Mouse (Mus musculus): ENCODE data around the gene Tmem131l. TPM values are rescaled to one million over a fixed set of nuclear protein-coding genes. Genes with fewer than 3 reads are reported as not detected.

Gene Tmem131l
- polyA plus RNA-seq, 1 experiment = 16.3 TPM

GRCm38 (mm10) chr3:83985426-83985825 is 54.5 kb downstream of the Tmem131l start:
- Histone ChIP-seq H3K4me1 (ENCODE audit: control insufficient read depth, insufficient read depth, low read length) (peaks cover 6% of the 10 kb centered on the region; the same call in 1 of the 2 replicates), H3K27ac (ENCODE audit: insufficient read depth, low read length) (no peak overlapping the region), H3K4me3 (ENCODE audit: insufficient read depth, low read length) (no peak overlapping the region)
- TF ChIP-seq CTCF (IDR thresholded peaks at IDR 0.05; ENCODE audit: extremely low read depth, insufficient read depth, low read length) (no peak), POLR2A (IDR thresholded peaks at IDR 0.05; ENCODE audit: extremely low read depth, insufficient read depth, low read length) (no peak)

GRCm38 (mm10) chr3:83984379-83984778 is 55.6 kb downstream of the Tmem131l start:
- no peak overlapping the region for H3K4me3 ChIP-seq (ENCODE audit: insufficient read depth, low read length)
- H3K27ac ChIP-seq (ENCODE audit: insufficient read depth, low read length) = no peak overlapping the region
- no peak for TF ChIP-seq POLR2A (IDR thresholded peaks at IDR 0.05; ENCODE audit: extremely low read depth, insufficient read depth, low read length)
- H3K4me1 ChIP-seq (ENCODE audit: control insufficient read depth, insufficient read depth, low read length) = peaks cover 6% of the 10 kb centered on the region; the same call in 1 of the 2 replicates

GRCm38 (mm10) chr3:83982821-83983220 is 57.2 kb downstream of the Tmem131l start:
- Histone ChIP-seq H3K27ac (ENCODE audit: insufficient read depth, low read length) (no peak overlapping the region), H3K4me1 (ENCODE audit: control insufficient read depth, insufficient read depth, low read length) (peaks cover 4% of the 10 kb centered on the region; the same call in 1 of the 2 replicates), H3K4me3 (ENCODE audit: insufficient read depth, low read length) (no peak overlapping the region)
- TF ChIP-seq POLR2A (IDR thresholded peaks at IDR 0.05; ENCODE audit: extremely low read depth, insufficient read depth, low read length) = no peak
- no peak for TF ChIP-seq CTCF (IDR thresholded peaks at IDR 0.05; ENCODE audit: extremely low read depth, insufficient read depth, low read length)

- Histone ChIP-seq H3K4me1 (ENCODE audit: control insufficient read depth, insufficient read depth, low read length) (peaks cover 4% of the 10 kb centered on the region; the same call in 1 of the 2 replicates), H3K4me3 (ENCODE audit: insufficient read depth, low read length) (no peak overlapping the region), H3K27ac (ENCODE audit: insufficient read depth, low read length) (no peak overlapping the region)
- no peak for TF ChIP-seq POLR2A (IDR thresholded peaks at IDR 0.05; ENCODE audit: extremely low read depth, insufficient read depth, low read length)
These were observed 59.6 kb downstream of the Tmem131l start for GRCm38 (mm10) chr3:83980231-83980872.

- Histone ChIP-seq H3K4me3 (ENCODE audit: insufficient read depth, low read length) (no peak overlapping the region), H3K27ac (ENCODE audit: insufficient read depth, low read length) (no peak overlapping the region), H3K4me1 (ENCODE audit: control insufficient read depth, insufficient read depth, low read length) (no peaks in the 10 kb centered on the region; the same call in 1 of the 2 replicates)
- TF ChIP-seq POLR2A (IDR thresholded peaks at IDR 0.05; ENCODE audit: extremely low read depth, insufficient read depth, low read length) (no peak), CTCF (IDR thresholded peaks at IDR 0.05; ENCODE audit: extremely low read depth, insufficient read depth, low read length) (no peak)
These were observed 61.2 kb downstream of the Tmem131l start for GRCm38 (mm10) chr3:83978497-83979410.

- no peak for TF ChIP-seq POLR2A (IDR thresholded peaks at IDR 0.05; ENCODE audit: extremely low read depth, insufficient read depth, low read length)
- no peak for TF ChIP-seq CTCF (IDR thresholded peaks at IDR 0.05; ENCODE audit: extremely low read depth, insufficient read depth, low read length)
- H3K4me3 ChIP-seq (ENCODE audit: insufficient read depth, low read length) = no peak overlapping the region
- H3K27ac ChIP-seq (ENCODE audit: insufficient read depth, low read length) = no peak overlapping the region
- no peaks in the 10 kb centered on the region; the same call in 1 of the 2 replicates for H3K4me1 ChIP-seq (ENCODE audit: control insufficient read depth, insufficient read depth, low read length)
These were observed 62.2 kb downstream of the Tmem131l start for GRCm38 (mm10) chr3:83977817-83978216.

GRCm38 (mm10) chr3:83976161-83976560 is 63.8 kb downstream of the Tmem131l start:
- H3K4me1 ChIP-seq (ENCODE audit: control insufficient read depth, insufficient read depth, low read length) = no peaks in the 10 kb centered on the region; the same call in 1 of the 2 replicates

GRCm38 (mm10) chr3:83973339-83973738 is 66.6 kb downstream of the Tmem131l start:
- no peak overlapping the region for H3K27ac ChIP-seq (ENCODE audit: insufficient read depth, low read length)
- no peak overlapping the region for H3K4me3 ChIP-seq (ENCODE audit: insufficient read depth, low read length)
- no peak for TF ChIP-seq CTCF (IDR thresholded peaks at IDR 0.05; ENCODE audit: extremely low read depth, insufficient read depth, low read length)
- TF ChIP-seq POLR2A (IDR thresholded peaks at IDR 0.05; ENCODE audit: extremely low read depth, insufficient read depth, low read length) = no peak
- no peaks in the 10 kb centered on the region; the same call in 1 of the 2 replicates for H3K4me1 ChIP-seq (ENCODE audit: control insufficient read depth, insufficient read depth, low read length)

More at GRCm38 (mm10) chr3:83976161-83976560, 63.8 kb downstream of the Tmem131l start:
- Histone ChIP-seq H3K4me3 (ENCODE audit: insufficient read depth, low read length) (no peak overlapping the region), H3K27ac (ENCODE audit: insufficient read depth, low read length) (no peak overlapping the region)
- no peak for TF ChIP-seq POLR2A (IDR thresholded peaks at IDR 0.05; ENCODE audit: extremely low read depth, insufficient read depth, low read length)
- no peak for TF ChIP-seq CTCF (IDR thresholded peaks at IDR 0.05; ENCODE audit: extremely low read depth, insufficient read depth, low read length)

GRCm38 (mm10) chr3:83970629-83971028 is 69.3 kb downstream of the Tmem131l start:
- Histone ChIP-seq H3K4me1 (ENCODE audit: control insufficient read depth, insufficient read depth, low read length) (peaks cover 1% of the 10 kb centered on the region; the same call in 1 of the 2 replicates), H3K4me3 (ENCODE audit: insufficient read depth, low read length) (no peak overlapping the region), H3K27ac (ENCODE audit: insufficient read depth, low read length) (no peak overlapping the region)
- TF ChIP-seq CTCF (IDR thresholded peaks at IDR 0.05; ENCODE audit: extremely low read depth, insufficient read depth, low read length) (no peak), POLR2A (IDR thresholded peaks at IDR 0.05; ENCODE audit: extremely low read depth, insufficient read depth, low read length) (no peak)
